Mouse (Mus musculus): ENCODE data around the gene Arhgef39. TPM values are rescaled to one million over a fixed set of nuclear protein-coding genes. Genes with fewer than 3 reads are reported as not detected.
"Not testable (repeated sequence)": the region's sequence is repeated elsewhere in the genome, so short reads cannot be mapped to it uniquely, and the experiment has no call there.

Gene Arhgef39
- polyA plus RNA-seq, 1 experiment: not detected

DNA sequence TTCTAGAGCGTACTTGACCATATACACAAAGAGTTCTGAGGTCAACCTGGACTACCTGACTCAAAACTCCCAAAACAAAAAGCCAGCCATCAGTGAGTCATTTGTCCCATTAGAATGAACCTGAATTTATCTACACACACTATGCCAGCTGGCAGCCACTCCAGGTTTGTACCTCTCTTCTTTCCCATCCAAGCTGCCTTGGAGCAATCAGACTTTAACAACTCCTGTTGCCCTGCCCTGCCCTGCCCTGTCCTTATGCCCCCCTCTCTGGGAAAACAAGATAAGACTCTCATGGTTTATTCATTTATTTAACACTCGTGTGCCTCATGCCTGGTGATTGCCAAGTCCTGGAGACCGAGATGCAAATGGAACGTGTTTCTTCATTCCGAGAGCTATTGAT is 8.7 kb downstream of the Arhgef39 start:
- WGBS: 87% methylated on average over 5 of the region's 5 CpGs
- no peak for TF ChIP-seq POLR2A (IDR thresholded peaks at IDR 0.05; ENCODE audit: insufficient read depth, low read depth, low read length)
- no peak for TF ChIP-seq CTCF (IDR thresholded peaks at IDR 0.05; ENCODE audit: insufficient read depth, low read depth, low read length)
- no peak overlapping the region for H3K27ac ChIP-seq (ENCODE audit: insufficient read depth, low read depth, low read length)
- H3K4me1 ChIP-seq (ENCODE audit: control insufficient read depth, insufficient read depth, low read length): peaks cover 5% of the 10 kb centered on the region; the same call in 1 of the 2 replicates
- H3K4me3 ChIP-seq (ENCODE audit: insufficient read depth, low read depth, low read length): no peak overlapping the region

DNA sequence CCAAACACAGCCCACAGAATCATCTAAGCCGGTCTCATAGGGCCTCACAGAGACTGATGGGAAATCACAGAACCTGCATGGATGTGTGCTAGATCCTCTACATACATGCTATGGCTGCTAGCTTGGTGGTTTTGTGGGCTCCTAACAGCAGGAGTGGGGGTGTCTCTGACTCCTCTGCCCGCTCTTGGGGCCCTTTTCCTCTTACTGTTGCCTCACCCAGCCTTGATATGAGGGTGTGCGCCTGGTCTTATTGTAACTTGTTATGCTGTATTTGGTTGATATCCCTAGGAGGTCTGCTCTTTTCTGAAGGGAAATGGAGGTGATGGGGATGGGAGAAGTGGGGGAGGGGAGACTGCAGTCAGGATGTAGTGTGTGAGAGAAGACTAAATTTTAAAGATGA is 9.9 kb downstream of the Arhgef39 start:
- no peak overlapping the region for H3K4me3 ChIP-seq (ENCODE audit: insufficient read depth, low read depth, low read length)
- H3K4me1 ChIP-seq (ENCODE audit: control insufficient read depth, insufficient read depth, low read length): no peaks in the 10 kb centered on the region
- WGBS: 97% methylated on average over 3 of the region's 3 CpGs
- no peak for TF ChIP-seq CTCF (IDR thresholded peaks at IDR 0.05; ENCODE audit: insufficient read depth, low read depth, low read length)
- TF ChIP-seq POLR2A (IDR thresholded peaks at IDR 0.05; ENCODE audit: insufficient read depth, low read depth, low read length): no peak
- H3K27ac ChIP-seq (ENCODE audit: insufficient read depth, low read depth, low read length): no peak overlapping the region

DNA sequence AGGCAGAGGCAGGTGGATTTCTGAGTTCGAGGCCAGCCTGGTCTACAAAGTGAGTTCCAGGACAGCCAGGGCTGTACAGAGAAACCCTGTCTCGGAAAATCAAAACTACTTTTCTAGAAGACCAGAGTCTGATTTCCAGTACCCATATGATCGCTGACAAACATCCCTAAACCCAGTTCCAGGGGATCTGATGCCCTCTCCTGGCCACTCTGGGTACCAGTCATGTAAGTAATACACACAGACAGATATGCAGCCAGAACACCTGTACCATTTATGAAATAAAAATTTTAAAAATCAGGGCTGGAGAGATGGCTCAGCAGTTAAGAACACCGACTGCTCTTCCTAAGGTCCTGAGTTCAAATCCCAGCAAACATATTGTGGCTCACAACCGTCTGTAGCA is 13.8 kb downstream of the Arhgef39 start:
- not testable (repeated sequence) for H3K27ac ChIP-seq (ENCODE audit: insufficient read depth, low read depth, low read length); H3K4me1 ChIP-seq (ENCODE audit: control insufficient read depth, insufficient read depth, low read length); H3K4me3 ChIP-seq (ENCODE audit: insufficient read depth, low read depth, low read length)
- WGBS: 86% methylated on average over 5 of the region's 5 CpGs

DNA sequence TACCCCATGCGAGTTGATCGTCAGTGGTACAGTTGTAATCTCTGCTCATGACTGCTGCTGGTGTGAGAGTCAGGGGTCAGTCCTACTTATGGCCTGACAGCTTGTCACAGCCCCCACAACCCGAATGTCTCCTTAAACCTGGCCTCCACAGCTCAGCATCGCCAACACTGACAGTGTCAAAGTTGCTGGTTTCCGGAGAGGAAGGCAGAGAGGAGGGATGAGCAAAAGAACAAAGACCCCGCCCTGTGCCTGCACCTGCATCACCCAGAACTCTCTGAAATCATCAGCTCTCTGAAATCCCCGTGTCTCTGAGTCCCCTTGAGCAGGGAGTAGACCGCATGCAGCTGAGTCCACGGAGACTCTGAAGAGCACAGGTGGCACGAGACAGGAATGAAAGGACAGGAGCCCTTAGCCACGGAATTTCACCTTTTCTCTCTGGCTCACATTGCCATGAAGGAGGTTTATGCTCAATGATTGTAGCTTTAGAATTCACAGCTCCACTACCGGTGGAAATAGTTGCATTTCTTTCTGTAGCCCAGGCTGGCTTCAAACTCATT is 15.9 kb downstream of the Arhgef39 start, which contains the start of gene Sit1:
Gene Sit1 (minus strand): TSS at position 200 of the 557 bp plus-strand sequence.
- 74% methylated on average over 12 of the region's 12 CpGs for WGBS
- Histone ChIP-seq H3K27ac (ENCODE audit: insufficient read depth, low read depth, low read length) (no peak within 1 kb of the TSS), H3K4me1 (ENCODE audit: control insufficient read depth, insufficient read depth, low read length) (0 out of 2 replicates have a peak, but pooled peaks cover 2% of the 10 kb centered on the region), H3K4me3 (ENCODE audit: insufficient read depth, low read depth, low read length) (no peak within 1 kb of the TSS; the same call in 1 of the 2 replicates)
- TF ChIP-seq POLR2A (IDR thresholded peaks at IDR 0.05; ENCODE audit: insufficient read depth, low read depth, low read length): no peak
- no peak for TF ChIP-seq CTCF (IDR thresholded peaks at IDR 0.05; ENCODE audit: insufficient read depth, low read depth, low read length)

DNA sequence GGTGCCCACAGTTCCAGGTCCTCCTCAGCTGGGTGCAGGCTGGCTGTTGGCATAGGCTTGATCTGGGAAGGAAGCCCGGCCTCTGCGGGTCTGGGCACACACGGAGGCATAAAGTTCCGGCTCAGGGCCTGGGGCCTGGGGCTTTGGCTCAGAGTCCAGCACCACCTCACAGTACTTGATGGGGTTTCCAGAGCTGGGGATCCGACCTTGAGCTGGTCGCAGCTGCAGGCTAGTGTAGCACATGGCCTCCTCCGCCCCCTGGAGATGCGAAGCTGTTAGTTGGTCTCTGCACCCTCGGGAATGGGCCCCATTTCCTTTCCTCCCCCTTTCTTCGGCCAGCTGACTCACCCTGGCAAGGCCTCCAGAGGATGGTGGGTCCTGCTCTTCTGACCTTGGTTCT is 16.9 kb downstream of the Arhgef39 start:
- Histone ChIP-seq H3K4me1 (ENCODE audit: control insufficient read depth, insufficient read depth, low read length) (0 out of 2 replicates have a peak, but pooled peaks cover 6% of the 10 kb centered on the region), H3K4me3 (ENCODE audit: insufficient read depth, low read depth, low read length) (no peak overlapping the region), H3K27ac (ENCODE audit: insufficient read depth, low read depth, low read length) (no peak overlapping the region)
- TF ChIP-seq POLR2A (IDR thresholded peaks at IDR 0.05; ENCODE audit: insufficient read depth, low read depth, low read length): no peak
- no peak for TF ChIP-seq CTCF (IDR thresholded peaks at IDR 0.05; ENCODE audit: insufficient read depth, low read depth, low read length)
- 64% methylated on average over 10 of the region's 10 CpGs for WGBS

DNA sequence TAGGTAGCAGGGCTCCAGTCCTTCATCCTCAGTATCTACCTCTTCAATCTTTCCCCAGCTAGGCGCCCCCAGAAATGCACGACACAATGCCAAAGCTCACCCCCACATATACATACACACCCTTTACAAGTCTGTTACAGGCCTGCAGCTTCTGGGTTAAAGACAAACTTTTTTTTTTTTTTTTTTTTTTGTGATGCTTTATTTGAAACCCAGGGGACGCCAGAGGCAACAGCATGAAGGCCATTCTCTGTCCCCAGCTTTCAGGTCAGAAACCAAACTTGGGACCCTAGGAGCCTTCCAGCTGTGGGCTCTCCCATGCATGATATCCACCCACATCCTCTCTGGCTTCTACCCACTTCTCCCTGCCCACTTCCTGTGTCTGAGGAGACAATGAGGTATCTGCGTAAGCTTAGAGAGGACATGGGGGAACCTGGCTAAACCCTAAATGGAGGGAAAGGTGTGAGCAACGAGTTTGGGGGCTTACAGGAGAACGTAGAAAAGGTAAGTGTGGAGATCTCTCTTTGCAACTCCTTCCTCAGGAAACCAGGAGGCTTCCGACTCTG is 17.5 kb downstream of the Arhgef39 start:
- 75% methylated on average over 7 of the region's 7 CpGs for WGBS
- Histone ChIP-seq H3K27ac (ENCODE audit: insufficient read depth, low read depth, low read length) (no peak overlapping the region), H3K4me1 (ENCODE audit: control insufficient read depth, insufficient read depth, low read length) (0 out of 2 replicates have a peak, but pooled peaks cover 6% of the 10 kb centered on the region), H3K4me3 (ENCODE audit: insufficient read depth, low read depth, low read length) (no peak overlapping the region)
- TF ChIP-seq POLR2A (IDR thresholded peaks at IDR 0.05; ENCODE audit: insufficient read depth, low read depth, low read length) (no peak), CTCF (IDR thresholded peaks at IDR 0.05; ENCODE audit: insufficient read depth, low read depth, low read length) (no peak)

DNA sequence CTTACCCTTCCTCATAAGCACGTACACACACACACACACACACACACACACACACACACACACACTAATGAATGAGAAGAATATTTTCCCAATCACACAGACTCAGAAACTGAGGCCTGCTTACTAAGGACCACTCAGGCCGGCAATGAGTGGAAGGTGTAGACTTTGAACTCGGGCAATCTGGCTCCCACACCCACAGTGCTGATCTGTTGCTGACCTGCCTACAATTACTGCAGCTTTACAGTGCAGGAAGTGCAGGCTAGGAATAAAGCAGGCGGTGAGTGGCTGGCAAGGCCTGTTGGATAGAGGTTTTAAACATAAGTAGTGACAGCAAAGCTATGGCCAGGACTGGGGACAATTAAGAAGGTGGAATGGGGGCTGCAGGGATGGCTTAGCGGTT is 18.5 kb downstream of the Arhgef39 start:
- no peak for TF ChIP-seq POLR2A (IDR thresholded peaks at IDR 0.05; ENCODE audit: insufficient read depth, low read depth, low read length)
- no peak for TF ChIP-seq CTCF (IDR thresholded peaks at IDR 0.05; ENCODE audit: insufficient read depth, low read depth, low read length)
- Histone ChIP-seq H3K4me1 (ENCODE audit: control insufficient read depth, insufficient read depth, low read length) (0 out of 2 replicates have a peak, but pooled peaks cover 6% of the 10 kb centered on the region), H3K4me3 (ENCODE audit: insufficient read depth, low read depth, low read length) (no peak overlapping the region), H3K27ac (ENCODE audit: insufficient read depth, low read depth, low read length) (no peak overlapping the region)
- WGBS: 93% methylated on average over 5 of the region's 5 CpGs

DNA sequence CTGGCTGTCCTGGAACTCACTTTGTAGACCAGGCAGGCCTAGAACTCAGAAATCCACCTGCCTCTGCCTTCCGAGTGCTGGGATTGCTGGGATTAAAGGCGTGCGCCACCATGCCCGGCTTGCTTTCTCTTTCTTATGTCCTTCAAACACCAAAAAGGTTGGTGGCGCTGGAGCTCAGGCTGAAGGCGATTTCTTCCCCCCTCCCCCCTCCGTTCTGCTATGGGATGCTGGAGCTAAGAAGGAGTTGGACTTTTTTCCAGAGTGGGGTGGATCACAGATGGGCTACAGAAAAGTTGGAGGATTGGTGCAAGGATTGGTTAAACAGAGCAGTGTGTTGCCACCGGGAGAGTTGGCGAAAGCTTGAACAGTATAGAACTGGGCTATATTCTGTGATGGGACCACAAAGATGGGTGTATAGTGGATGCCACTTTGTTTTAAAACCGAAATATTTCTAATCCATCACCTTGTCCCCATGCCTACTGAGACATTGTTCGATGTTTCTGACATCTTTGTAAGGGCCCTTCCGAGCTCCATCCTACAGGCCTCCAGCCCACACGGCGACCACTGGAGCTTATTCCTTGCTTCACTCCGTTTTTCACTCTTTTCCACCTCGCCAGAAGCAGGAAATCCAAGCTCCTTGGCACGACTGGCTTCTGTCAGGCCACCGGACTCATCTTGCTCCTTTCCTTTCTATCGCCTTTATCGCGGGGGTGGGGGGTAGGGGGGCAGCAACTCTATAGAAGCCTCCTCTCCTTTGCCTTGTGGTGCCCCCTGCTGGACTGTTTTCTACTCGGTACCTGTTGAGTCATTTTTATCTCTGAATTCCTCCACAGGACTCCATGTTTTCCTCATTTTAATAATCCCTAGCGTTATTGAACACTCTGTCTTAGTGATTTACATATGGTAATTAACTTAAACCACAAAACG is 20.3 kb downstream of the Arhgef39 start:
- WGBS: 48% methylated on average over 24 of the region's 24 CpGs
- H3K27ac ChIP-seq (ENCODE audit: insufficient read depth, low read depth, low read length): no peak overlapping the region
- no peak overlapping the region for H3K4me3 ChIP-seq (ENCODE audit: insufficient read depth, low read depth, low read length)
- H3K4me1 ChIP-seq (ENCODE audit: control insufficient read depth, insufficient read depth, low read length): 0 out of 2 replicates have a peak, but pooled peaks cover 6% of the 10 kb centered on the region
- TF ChIP-seq POLR2A (IDR thresholded peaks at IDR 0.05; ENCODE audit: insufficient read depth, low read depth, low read length): no peak
- TF ChIP-seq CTCF (IDR thresholded peaks at IDR 0.05; ENCODE audit: insufficient read depth, low read depth, low read length): peak; percentile 63

DNA sequence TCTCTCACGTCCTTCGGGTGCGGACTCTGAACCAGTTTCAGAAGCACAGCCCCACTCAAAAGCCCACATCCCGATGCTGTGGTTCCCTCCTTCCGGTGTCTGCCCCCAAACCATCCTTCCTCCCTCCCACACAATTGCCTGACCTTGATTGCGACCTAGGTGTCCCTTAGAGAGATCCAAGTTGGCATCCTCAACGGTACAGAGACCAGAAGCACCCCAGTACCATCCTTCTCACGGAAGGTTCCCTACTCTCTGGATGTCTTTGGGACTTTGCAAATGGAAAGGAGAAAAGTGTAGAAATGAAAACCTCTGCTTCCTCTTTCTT is 21.0 kb downstream of the Arhgef39 start:
- TF ChIP-seq POLR2A (IDR thresholded peaks at IDR 0.05; ENCODE audit: insufficient read depth, low read depth, low read length) (no peak), CTCF (IDR thresholded peaks at IDR 0.05; ENCODE audit: insufficient read depth, low read depth, low read length) (no peak)
- no peak overlapping the region for H3K27ac ChIP-seq (ENCODE audit: insufficient read depth, low read depth, low read length)
- 50% methylated on average over 8 of the region's 8 CpGs for WGBS

More for the DNA sequence above, 21.0 kb downstream of the Arhgef39 start:
- Histone ChIP-seq H3K4me3 (ENCODE audit: insufficient read depth, low read depth, low read length) (peak overlapping the region; percentile 28), H3K4me1 (ENCODE audit: control insufficient read depth, insufficient read depth, low read length) (0 out of 2 replicates have a peak, but pooled peaks cover 6% of the 10 kb centered on the region)

Measured in olfactory bulb, adult 2 months (tissue).